Mouse (Mus musculus) T-helper 1 cell (primary cell): ENCODE results near the gene Steap2.

Experiments used
- in situ Hi-C: fragments of 300-600 bp; cut with MboI, MseI; formaldehyde crosslinking; loops from one replicate; pipeline ENCODE4 v1.15.1; 2025; ENCODE audit warnings: high pct_unique_total_duplicates

Gene Steap2

DNA sequence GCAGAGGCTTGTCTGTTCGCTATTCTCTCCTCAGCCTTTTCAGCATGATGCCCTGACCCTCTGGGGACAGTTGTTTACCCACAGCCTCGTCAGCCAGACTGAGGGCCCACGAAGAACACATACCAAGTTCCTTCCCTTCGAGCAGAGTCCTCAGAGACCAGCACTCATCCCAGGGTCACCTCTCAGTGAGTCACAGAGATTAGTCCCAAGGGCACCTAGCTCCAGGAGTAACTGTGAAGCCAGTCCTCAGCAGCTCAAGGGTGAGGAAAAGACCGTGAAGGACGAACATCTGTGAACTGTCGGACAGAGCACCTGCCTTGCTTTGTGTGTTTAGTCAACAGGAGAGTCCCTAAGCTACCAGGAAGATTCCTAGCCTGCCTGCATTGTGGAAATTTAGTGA lies 25.5 kb downstream of the Steap2 start:
- in situ Hi-C loops, result no loop called here

DNA sequence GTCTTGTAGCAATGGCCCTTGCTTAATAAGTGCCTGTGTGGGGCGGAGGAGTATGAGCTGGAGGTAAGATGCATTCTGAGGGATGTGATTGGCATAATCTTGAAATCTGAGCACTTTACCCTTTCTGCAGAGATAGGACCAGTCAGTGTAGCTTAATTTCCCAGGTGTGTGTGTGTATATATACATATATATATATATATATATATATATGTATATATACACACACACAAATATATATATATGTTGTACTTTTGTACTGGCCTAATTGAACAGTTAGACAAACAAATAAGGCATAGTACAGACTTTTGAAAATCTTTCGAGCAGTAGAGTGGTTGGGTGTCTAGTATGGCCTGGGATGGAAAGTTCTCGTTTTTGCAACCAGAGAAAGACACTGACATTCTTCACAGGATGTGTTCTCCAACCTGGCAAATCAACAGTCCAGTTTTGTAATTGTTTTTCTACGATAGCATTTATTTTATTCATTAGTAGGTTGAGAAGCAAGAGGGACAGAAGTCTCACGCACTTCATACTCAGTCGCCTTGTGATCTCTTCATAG lies 29.9 kb downstream of the Steap2 start:
- in situ Hi-C loops, result no loop called here

DNA sequence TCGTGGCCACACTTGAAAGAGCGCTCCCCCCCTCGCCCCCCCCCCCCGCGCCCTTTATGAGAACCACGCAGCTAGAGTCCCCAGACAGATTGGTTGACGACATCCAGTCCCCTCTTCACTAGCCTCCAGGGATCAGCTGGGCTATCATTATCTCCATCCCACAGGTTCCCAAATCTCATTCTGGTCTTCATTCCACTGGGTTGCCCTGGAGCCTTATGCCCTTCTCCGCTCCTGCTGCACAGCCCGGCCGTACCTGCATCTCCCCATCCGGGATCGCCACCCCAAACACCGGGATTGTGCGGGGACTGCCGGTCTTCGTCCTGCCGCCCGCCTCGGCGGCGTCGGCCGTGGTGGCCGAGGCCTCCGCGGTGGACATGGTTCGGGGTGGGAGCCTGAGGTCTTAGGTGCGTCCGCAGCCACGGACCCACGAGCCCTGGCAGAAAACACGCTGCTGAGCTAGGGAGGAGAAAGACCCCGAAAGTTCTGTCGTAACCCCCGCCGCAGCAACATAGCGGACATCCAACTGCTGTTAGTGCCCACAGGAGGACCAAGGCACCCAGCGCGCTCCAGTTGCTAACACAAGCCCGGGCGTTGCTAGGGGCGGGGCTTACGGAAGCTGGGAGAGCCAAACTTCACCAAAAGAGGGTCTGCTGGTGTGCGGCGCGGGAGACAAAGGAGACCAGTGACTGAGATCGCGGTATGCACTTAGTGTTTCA lies 30.6 kb downstream of the Steap2 start, which contains the start of gene Cfap69:
Gene Cfap69 (minus strand): TSS at position 585 of the 716 bp plus-strand sequence.
- in situ Hi-C loops, result no loop called here

DNA sequence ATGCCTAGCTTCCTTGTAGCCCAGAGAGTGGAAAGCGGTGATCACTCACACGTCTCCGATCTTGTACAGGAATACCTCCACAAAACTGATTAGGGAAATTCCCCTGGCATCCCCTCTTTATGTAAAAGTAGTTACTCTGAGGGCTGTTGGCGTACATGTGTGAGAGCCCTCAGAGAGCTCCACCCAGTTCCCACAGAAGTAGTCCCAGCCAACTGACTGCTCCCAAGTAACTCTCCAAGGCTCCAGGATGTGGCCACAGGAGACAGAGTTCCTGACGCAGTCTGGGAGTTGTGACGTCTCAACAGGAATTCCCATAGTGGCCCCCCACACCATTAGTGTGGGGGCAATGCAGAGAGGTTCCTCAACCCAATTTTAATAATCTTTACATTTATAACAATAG lies 31.3 kb downstream of the Steap2 start:
- in situ Hi-C loops, result no loop called here

DNA sequence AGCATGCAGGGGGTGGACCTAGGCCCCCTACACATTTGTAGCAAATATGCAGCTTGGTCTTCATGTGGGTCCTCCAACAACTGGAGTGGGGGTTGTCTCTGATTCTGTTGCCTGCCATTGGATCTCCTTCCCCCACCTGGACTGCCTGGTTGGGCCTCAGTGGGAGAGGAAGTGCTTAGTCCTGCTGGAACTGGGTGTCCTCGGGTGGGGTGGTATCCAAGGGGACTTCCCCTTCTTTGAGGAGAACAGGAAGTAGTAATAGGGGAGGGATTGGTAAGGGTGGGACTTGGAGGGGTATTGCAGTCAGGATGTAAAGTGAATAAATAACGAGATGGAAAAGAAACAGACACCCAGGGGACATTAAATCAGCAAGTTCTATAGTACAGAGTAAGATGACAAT lies 35.7 kb downstream of the Steap2 start:
- in situ Hi-C loops, result loop anchor here (10.0 kb wide), 1 partner anchor 1044 kb away; no protein-coding TSS in a partner anchor

DNA sequence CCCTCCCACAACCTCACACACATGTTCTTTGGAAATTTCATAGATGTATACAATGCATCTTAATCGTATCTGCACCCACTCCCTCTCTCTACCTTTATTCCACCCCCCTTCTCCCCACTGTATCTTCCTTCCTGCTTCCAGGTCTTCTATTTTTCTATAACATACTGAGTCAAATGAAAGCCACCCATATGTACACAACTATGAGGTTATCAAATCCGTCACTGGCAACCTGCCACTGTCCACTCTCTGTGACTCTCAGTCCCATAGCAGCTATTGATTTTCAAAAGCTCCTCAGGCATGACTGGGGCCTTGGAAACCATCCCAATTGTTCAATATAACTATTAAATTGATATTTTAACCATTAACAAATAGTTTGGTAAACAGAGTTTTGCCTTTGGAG lies 36.4 kb downstream of the Steap2 start:
- in situ Hi-C loops, result loop anchor here (10.0 kb wide), 1 partner anchor 1043 kb away; no protein-coding TSS in a partner anchor

DNA sequence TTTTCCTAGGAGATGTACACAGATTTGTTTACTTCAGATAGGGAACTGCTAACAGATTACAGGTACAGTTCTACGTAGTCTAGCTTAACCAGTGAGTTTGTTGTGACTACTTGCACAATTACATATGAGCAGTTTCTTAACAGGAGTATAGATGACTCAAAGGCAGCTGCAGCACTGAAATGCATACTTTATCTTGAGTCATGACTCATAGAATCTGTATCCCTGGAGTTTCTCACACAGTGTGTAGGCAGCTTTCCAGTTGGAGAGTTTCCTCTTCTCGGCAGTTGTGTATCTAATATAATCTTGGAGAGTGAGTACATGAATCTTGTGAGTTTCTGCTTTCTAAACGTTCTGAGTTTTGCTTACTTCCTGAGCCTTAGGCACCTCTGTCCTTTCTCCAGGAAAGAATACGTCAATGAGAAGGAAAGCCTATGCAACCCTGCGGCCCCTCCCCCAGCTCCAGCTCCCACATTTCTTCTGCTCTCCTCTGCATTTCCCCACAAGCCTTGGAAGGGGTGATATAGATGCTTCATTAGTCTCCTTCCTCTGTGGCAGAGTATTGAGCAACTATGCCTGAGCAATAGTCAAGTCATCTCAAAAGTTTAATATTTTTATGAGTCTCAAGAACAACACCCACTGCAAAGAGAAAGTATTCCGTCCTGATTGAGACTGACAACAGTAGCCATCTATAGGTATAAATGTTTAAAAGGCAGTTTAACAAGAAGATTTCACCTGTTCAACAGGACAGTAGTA lies 45.4 kb downstream of the Steap2 start:
- in situ Hi-C loops, result no loop called here

DNA sequence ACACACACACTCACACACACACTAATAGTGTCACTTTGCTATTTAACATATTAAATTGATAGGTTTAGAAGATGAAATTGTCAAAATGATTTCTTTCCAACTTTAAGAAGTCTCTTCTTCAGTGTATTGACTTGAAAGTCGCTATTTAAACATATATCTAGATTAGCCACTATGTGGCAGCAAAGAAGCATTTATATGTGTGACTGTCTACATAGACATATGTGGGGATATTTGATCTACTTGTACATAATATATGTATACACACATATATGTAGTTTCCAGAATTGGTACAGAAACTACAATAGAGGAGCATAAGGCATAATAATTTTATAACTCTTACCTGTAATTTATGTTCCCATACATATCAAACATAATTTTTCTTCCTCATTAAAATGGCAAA lies 48.2 kb downstream of the Steap2 start:
- in situ Hi-C loops, result no loop called here

DNA sequence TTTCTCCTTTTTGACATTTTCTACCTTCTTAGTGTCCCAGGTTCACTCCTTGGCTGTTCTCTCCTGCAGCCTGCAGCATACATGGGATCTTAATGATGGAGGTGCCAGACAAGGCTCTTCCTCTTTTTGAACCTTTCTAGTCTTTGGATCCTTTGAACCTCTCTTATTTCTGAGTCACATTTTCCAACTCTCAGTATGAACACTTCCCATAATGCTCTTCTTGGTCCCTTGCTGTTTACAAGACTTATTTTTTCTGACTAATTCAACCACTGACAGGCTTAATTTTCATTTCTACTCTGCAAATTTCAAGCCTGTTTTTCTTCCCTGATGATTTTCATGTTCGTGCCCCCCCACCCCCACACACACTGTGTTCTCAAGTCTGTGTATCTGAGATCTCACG lies 55.9 kb downstream of the Steap2 start:
- in situ Hi-C loops, result no loop called here

DNA sequence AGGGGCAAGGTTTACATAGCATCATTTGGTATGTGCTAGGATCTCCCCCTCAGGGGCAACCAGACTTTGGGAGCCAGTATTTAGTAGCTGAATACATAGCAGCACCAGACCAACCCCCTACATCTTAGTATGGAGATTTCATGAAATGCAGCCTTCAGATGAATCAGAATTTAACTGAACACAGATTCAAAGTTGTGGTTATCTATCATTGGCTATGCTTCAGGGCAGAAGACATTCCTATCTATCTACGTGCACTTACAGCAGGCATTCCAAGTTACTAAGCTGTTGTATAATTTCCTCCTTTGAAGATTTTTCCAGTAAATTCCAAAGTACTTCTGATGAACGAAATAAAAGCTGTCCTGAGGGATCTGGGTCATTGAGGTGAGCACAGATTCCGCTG lies 68.9 kb downstream of the Steap2 start:
- in situ Hi-C loops, result no loop called here

DNA sequence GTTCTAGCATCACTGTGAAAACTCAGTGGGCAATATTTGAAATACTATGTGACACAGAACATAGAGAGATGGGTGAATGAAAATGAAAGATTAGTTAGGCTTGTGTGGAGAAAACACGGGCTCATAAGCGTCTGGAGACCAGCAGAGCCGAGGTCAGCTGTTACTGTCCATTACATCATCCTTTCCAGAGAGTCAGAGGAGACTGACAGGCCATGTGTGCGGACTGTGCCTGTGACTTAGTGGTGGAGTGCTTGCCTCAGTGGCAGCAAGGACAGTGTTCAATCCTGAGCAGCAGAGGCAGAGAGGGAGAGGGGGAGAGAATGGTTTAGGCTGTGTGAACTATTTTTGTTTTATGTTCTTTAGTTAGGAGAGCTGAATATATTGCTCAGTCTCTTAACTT lies 76.0 kb downstream of the Steap2 start:
- in situ Hi-C loops, result no loop called here
